Mouse (Mus musculus) hindbrain, embryonic 12.5 days (tissue): ENCODE measurements at regions not wholly inside any gene's neighbourhood (a gene's known extent, or its start where the extent isn't known, plus 50 kb on each side); places are given as distances from the start of the nearest gene placed in this dataset.

Experiments
- ATAC-seq: fragments of 200-750 bp; cut with Nextera tagmentation; 2 replicates; pipeline ENCODE4 v1.8.0; 2017; ENCODE audit warnings: moderate TSS enrichment; ENCODE audit not compliant: low FRiP score
- H3K27ac ChIP-seq: fragments of 300-500 bp; sonication (generic); 2 replicates; pipeline ENCODE4 v1.5.1; 2016; ENCODE audit warnings: mild to moderate bottlenecking
- H3K27me3 ChIP-seq: fragments of 300-500 bp; sonication (generic); 2 replicates; pipeline ENCODE4 v1.6.1; 2016; ENCODE audit warnings: mild to moderate bottlenecking
- H3K36me3 ChIP-seq: fragments of 300-500 bp; sonication (generic); 2 replicates; pipeline ENCODE4 v1.6.1; 2016; ENCODE audit warnings: mild to moderate bottlenecking
- H3K4me1 ChIP-seq: fragments of 300-500 bp; sonication (generic); 2 replicates; pipeline ENCODE4 v1.6.1; 2016
- H3K4me2 ChIP-seq: fragments of 300-500 bp; sonication (generic); replicated peaks from 2 replicates; pipeline ENCODE4 v1.6.1; 2016; ENCODE audit warnings: mild to moderate bottlenecking
- H3K4me3 ChIP-seq: fragments of 300-500 bp; sonication (generic); 2 replicates; pipeline ENCODE4 v1.5.1; 2016; ENCODE audit warnings: mild to moderate bottlenecking
- H3K9ac ChIP-seq: fragments of 300-500 bp; sonication (generic); 2 replicates; pipeline ENCODE4 v1.6.1; 2016; ENCODE audit warnings: mild to moderate bottlenecking, moderate library complexity
- H3K9me3 ChIP-seq: fragments of 300-500 bp; sonication (generic); replicated peaks from 2 replicates; pipeline ENCODE4 v1.6.1; 2016; ENCODE audit warnings: mild to moderate bottlenecking
- WGBS: fragments of 180-500 bp; shearing (Covaris S2); methylation state at CpG from one replicate; pipeline ENCODE4 v1.1.7; 2016; 5-methylcytosine and 5-hydroxymethylcytosine counted together

DNA sequence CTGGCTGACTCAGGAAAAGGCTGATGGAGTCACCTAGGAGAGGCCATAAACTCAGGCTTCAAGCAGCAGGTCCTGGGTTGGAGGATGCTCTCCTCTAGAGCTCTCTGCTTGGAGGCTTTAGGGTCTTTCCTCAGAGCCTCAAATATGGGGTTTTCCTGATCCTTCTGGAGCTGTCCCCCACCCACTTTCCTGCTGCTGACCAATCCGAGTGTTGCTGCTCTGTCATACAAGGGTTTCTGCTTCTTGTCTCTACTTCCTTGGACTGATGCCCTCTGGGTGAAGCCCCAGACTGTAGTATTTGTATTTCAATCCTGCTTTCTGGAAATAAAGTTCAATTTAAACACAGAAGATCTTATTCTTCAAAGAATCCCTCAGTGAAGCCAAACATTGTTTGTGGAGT is 166.7 kb upstream of the Sall1 start:
- no peak overlapping the region for H3K4me2 ChIP-seq
- no peak for ATAC-seq
- H3K9me3 ChIP-seq: no peaks in the 10 kb centered on the region
- H3K27ac ChIP-seq: no peak overlapping the region
- H3K9ac ChIP-seq: no peak overlapping the region
- H3K27me3 ChIP-seq: no peaks in the 10 kb centered on the region
- no peaks in the 10 kb centered on the region for H3K4me1 ChIP-seq
- no peaks in the 10 kb centered on the region for H3K36me3 ChIP-seq
- H3K4me3 ChIP-seq: no peak overlapping the region
- WGBS: 71% methylated on average over 1 of the region's 1 CpGs

DNA sequence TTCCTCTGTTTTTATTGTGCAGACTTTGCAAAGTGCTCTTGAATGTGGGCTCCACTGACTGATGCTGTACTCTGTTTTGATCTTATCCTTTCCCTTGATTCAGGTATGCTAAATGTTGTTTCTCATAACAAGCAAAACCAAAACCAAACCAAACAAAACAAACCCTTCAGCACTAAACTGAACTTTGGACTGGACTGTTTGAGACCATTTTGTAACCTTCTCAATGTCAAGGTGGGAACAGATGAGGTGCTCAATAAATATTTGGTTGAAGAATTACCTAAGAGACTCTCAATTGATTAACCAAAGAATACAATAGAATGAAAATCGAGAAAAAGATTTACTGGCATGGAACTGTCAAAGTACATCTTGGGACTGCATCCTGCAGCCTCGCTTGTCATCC is 163.9 kb upstream of the Sall1 start:
- no peak overlapping the region for H3K4me2 ChIP-seq
- no peak overlapping the region for H3K27ac ChIP-seq
- no peak for ATAC-seq
- 79% methylated on average over 2 of the region's 2 CpGs for WGBS
- no peak overlapping the region for H3K9ac ChIP-seq
- H3K4me3 ChIP-seq: no peak overlapping the region
- no peaks in the 10 kb centered on the region for H3K36me3 ChIP-seq
- no peaks in the 10 kb centered on the region for H3K9me3 ChIP-seq
- H3K27me3 ChIP-seq: no peaks in the 10 kb centered on the region
- no peaks in the 10 kb centered on the region for H3K4me1 ChIP-seq

DNA sequence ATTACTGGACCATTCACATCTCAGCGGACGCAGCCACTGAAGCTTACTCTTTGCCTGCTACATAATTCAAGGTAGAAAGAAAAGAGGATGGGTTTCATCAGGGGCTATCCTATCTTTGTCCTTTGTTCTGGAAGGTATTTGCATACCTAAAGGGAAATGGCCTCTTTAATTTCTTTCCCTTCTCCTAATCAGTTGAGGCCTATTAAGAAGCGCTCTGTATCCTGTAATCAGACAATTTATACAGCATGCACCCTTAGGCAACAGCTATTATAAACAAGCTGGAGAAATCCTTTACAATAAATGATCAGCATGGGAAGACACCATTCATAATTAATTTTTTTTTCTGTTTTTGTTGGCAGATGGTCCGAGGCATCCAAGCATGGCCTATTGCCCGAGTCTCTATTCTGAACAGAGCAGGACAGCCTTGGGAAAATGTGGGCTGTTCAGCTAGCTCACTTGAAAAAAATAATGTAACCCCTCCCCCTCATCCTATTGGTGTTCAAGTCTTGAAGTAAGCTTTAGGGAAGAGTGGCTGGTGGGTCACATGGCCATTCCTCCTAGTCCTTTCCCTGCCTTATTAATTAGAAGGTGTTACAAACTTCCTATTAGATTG is 158.6 kb upstream of the Sall1 start:
- Histone ChIP-seq H3K9me3 (no peaks in the 10 kb centered on the region), H3K4me3 (no peak overlapping the region), H3K4me1 (peaks cover 3% of the 10 kb centered on the region; the same call in 1 of the 2 replicates), H3K4me2 (no peak overlapping the region), H3K27me3 (no peaks in the 10 kb centered on the region), H3K9ac (no peak overlapping the region), H3K36me3 (no peaks in the 10 kb centered on the region), H3K27ac (no peak overlapping the region)
- peak; percentile 77 for ATAC-seq
- 55% methylated on average over 5 of the region's 5 CpGs for WGBS

DNA sequence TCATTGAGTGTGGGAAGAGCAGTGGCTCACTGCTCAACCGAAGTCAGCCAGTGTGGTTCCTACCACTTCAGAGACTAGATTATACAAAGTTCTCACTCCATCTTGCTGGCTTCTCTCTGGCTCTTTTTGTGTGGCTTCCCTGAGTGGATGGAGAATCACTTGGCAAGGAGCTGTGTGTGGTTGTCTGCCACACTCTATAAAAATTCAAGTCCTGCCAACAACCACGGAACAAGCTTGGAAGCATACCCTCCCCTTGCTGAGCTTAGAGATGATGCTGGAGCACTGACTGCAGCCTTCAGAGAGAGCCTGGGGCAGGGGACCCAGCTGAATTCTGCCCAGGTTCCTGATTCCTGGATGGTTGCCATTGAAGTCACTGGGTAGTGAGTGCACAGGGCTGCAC is 156.3 kb upstream of the Sall1 start:
- Histone ChIP-seq H3K9me3 (no peaks in the 10 kb centered on the region), H3K27me3 (no peaks in the 10 kb centered on the region), H3K4me1 (peaks cover 3% of the 10 kb centered on the region; the same call in 1 of the 2 replicates), H3K4me2 (no peak overlapping the region), H3K27ac (no peak overlapping the region), H3K36me3 (no peaks in the 10 kb centered on the region), H3K9ac (no peak overlapping the region), H3K4me3 (no peak overlapping the region)
- 86% methylated on average over 2 of the region's 2 CpGs for WGBS
- no peak for ATAC-seq

DNA sequence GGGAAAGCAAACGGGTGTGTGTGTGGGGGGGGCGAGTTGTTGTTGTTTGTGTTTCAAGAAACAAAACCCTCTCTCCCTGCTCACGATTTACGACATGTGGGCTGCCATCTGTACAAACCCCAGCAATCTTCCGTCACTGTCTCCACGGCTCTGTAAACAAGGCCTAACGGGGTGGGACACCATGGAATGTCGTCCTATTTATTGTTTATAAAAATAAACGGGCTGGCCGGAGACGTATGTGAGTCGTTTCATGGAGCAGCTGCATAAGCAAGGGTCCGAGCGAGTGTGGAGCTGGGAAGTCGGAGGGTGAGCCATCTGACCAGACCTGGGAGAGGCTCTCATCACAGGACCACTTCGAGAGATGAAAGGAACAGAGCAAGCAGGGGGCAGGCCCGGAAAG is 141.4 kb upstream of the Sall1 start:
- Histone ChIP-seq H3K9me3 (no peaks in the 10 kb centered on the region), H3K4me1 (no peaks in the 10 kb centered on the region), H3K27ac (no peak overlapping the region), H3K9ac (no peak overlapping the region), H3K4me2 (no peak overlapping the region), H3K36me3 (no peaks in the 10 kb centered on the region), H3K27me3 (0 out of 2 replicates have a peak, but pooled peaks cover 3% of the 10 kb centered on the region), H3K4me3 (no peak overlapping the region)
- no peak for ATAC-seq
- WGBS: 46% methylated on average over 17 of the region's 17 CpGs

DNA sequence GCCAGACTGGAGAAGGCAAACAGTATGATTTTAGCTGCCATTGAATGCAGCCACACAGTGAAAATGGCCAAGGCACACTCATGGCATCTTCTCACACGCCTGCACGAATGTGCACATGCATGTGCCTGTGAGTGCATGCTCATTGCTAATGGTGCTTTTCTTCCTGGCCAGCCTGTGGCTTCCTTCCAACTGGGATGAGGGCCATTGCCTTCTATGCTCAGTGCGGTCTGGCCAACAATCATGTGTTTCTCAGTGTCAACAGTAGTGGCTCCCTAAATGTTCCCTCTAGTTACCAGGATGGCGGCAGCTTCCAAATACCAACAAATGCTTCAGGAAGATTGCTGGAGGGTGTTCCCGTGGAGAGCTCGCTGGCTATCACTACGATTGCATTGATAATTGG is 131.7 kb upstream of the Sall1 start:
- Histone ChIP-seq H3K27me3 (no peaks in the 10 kb centered on the region), H3K36me3 (no peaks in the 10 kb centered on the region), H3K9ac (no peak overlapping the region), H3K4me1 (no peaks in the 10 kb centered on the region), H3K4me2 (no peak overlapping the region), H3K4me3 (no peak overlapping the region), H3K27ac (no peak overlapping the region), H3K9me3 (no peaks in the 10 kb centered on the region)
- no peak for ATAC-seq
- WGBS: 95% methylated on average over 7 of the region's 7 CpGs

DNA sequence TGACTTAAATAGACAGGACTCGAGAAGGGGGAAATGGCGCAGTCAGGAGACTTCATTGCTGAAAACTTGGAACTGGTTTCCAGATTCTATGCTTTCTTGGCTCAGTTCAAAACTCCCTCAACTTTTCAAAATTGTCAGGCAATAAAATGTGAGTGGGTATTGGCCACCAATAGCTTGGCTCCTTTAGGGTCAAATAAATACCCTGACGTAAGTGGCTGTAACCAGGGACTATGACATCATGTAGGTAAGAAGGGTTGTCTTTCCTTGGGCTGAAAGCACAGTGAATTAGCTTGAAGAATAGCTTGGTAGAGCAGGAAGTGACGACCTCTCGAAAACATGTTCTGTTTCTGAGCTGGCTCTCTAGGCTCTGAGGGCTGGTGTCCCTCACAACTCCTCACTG is 127.6 kb upstream of the Sall1 start:
- H3K4me3 ChIP-seq: no peak overlapping the region
- H3K27me3 ChIP-seq: no peaks in the 10 kb centered on the region
- H3K9me3 ChIP-seq: no peaks in the 10 kb centered on the region
- 0 out of 2 replicates have a peak, but pooled peaks cover 3% of the 10 kb centered on the region for H3K4me1 ChIP-seq
- no peak for ATAC-seq
- 86% methylated on average over 5 of the region's 5 CpGs for WGBS
- no peak overlapping the region for H3K9ac ChIP-seq
- H3K4me2 ChIP-seq: no peak overlapping the region
- no peaks in the 10 kb centered on the region for H3K36me3 ChIP-seq
- H3K27ac ChIP-seq: no peak overlapping the region

DNA sequence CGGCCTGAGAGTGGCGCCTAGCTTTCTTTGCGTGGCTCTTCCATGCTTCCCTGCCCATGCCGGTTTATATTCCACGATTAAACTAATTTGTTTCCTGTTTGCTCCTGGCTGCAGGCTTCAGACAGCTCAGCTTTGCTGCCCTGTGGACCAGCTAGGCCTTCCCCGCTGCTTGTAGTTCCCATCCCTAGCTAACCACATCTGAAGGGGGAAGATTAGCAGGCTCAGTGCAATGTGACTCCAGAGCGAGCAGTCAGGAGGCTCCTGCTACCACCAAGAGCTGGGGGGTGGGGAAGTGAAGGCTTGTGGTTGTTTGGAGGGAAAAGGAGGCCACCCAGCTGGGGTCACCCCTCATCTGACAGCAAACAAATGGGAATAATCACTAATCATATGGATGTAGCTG is 125.5 kb upstream of the Sall1 start:
- Histone ChIP-seq H3K4me1 (0 out of 2 replicates have a peak, but pooled peaks cover 3% of the 10 kb centered on the region), H3K4me2 (no peak overlapping the region), H3K27ac (no peak overlapping the region), H3K36me3 (no peaks in the 10 kb centered on the region), H3K9me3 (no peaks in the 10 kb centered on the region), H3K27me3 (no peaks in the 10 kb centered on the region), H3K4me3 (no peak overlapping the region), H3K9ac (no peak overlapping the region)
- ATAC-seq: no peak
- WGBS: 49% methylated on average over 7 of the region's 7 CpGs

DNA sequence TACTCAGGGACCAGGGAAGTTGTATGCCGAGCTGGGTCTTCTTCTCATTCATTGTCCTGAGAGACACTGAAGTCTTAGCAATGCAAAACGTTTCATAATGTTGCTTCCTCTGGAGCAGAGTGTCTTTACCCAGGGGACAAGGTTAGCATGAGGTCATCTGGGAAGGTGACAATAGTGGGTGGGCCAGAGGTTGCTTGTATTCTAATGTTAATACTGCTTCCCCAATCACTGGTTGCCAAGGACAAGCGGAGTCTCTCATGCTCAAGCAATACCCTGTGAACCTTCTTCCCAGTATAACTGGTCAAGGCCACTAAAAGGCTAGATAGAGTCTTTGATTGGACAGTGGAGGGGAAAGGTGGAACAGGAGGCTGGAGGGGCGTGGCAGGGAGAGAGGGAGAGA is 123.1 kb upstream of the Sall1 start:
- WGBS: 65% methylated on average over 4 of the region's 4 CpGs

DNA sequence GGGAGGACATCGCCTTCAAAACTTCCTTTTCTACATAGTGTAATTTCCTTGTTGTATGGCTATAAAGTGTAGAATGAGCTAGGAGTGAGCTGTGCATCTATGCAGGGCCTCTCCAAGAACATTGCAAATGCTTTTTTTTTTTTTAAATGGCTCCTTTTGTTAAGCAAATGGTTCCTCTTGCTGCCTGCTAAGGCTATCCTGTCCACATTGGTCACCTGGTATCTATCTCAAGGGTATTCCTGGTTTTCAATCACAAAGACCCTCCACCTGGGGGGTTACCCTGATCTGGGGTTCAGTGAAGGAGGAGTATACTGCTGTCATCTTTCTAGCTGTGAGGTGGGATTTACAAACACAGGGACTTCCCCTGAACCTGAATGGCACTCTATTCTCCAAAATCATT is 112.9 kb upstream of the Sall1 start:
- 100% methylated on average over 1 of the region's 1 CpGs for WGBS
- ATAC-seq: no peak
- no peak overlapping the region for H3K4me2 ChIP-seq

More for the DNA sequence above, 123.1 kb upstream of the Sall1 start:
- no peak overlapping the region for H3K27ac ChIP-seq
- H3K4me2 ChIP-seq: no peak overlapping the region
- no peaks in the 10 kb centered on the region for H3K36me3 ChIP-seq
- no peak overlapping the region for H3K4me3 ChIP-seq
- no peaks in the 10 kb centered on the region for H3K9me3 ChIP-seq
- no peaks in the 10 kb centered on the region for H3K27me3 ChIP-seq
- ATAC-seq: no peak
- H3K9ac ChIP-seq: no peak overlapping the region
- H3K4me1 ChIP-seq: 0 out of 2 replicates have a peak, but pooled peaks cover 3% of the 10 kb centered on the region

DNA sequence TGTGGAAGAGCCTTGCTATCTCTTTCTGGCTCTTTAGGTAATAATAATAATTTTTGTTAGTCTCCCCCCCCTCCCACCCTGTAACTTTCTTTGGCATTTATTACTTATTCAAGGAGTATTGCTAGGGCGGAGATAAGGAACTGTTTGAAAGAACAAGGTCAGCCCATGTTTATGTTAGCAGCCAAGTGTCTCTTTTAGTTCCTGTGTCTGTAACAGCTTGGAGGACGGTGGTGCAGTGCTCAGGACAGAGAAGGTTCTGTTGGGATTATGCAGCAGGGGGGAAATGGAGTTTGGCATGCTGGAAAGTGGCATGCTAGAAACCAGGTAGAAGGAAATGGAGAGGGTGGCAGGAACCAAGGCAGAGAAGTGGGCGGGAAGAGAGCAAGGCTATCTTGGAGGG is 109.6 kb upstream of the Sall1 start:
- Histone ChIP-seq H3K9me3 (no peaks in the 10 kb centered on the region), H3K27me3 (no peaks in the 10 kb centered on the region), H3K4me3 (no peak overlapping the region), H3K36me3 (no peaks in the 10 kb centered on the region), H3K4me2 (no peak overlapping the region), H3K4me1 (peaks cover 12% of the 10 kb centered on the region), H3K27ac (no peak overlapping the region), H3K9ac (no peak overlapping the region)
- ATAC-seq: no peak
- WGBS: 72% methylated on average over 3 of the region's 3 CpGs

More for the DNA sequence above, 112.9 kb upstream of the Sall1 start:
- H3K9ac ChIP-seq: no peak overlapping the region
- H3K9me3 ChIP-seq: no peaks in the 10 kb centered on the region
- H3K27me3 ChIP-seq: no peaks in the 10 kb centered on the region
- H3K36me3 ChIP-seq: no peaks in the 10 kb centered on the region
- H3K27ac ChIP-seq: no peak overlapping the region
- H3K4me1 ChIP-seq: peaks cover 12% of the 10 kb centered on the region
- H3K4me3 ChIP-seq: no peak overlapping the region

DNA sequence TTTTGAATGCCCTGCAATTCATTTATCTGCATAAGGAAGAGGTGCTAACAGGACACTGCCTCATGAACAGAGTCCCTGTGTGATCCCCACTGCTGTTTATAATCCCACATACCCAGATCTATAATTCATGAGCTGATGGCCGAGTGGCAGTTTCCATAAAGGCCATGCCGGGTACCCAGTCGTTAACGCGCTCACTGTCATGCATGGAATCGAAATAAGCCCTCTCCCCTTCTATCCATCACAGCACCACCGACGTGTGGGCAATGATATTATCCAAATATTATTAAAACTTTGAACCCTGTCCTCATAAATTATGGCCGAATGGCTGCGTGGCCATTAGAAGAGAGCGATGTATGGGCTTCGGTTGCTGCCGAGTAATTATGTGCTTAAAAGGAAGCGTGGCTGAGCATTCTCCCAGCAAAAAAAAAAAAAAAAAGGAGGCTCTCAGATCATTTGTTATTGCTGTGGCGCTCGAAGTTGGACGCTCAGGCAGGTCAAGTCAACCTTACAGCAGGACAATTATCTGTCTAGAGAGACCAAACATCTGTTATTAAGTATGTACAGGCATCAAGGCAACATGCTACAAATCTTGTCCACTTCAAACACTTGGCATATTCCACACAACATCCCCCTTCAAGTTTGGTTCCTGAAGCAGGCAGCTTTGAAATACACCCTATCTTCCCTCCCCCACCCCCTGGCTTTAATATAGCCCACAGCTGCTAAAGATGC is 109.1 kb upstream of the Sall1 start:
- Histone ChIP-seq H3K27me3 (no peaks in the 10 kb centered on the region), H3K27ac (no peak overlapping the region), H3K9ac (no peak overlapping the region), H3K4me1 (peaks cover 12% of the 10 kb centered on the region), H3K4me3 (no peak overlapping the region), H3K36me3 (no peaks in the 10 kb centered on the region), H3K9me3 (no peaks in the 10 kb centered on the region), H3K4me2 (peak overlapping the region; percentile 19)
- 34% methylated on average over 17 of the region's 17 CpGs for WGBS
- ATAC-seq: no peak

DNA sequence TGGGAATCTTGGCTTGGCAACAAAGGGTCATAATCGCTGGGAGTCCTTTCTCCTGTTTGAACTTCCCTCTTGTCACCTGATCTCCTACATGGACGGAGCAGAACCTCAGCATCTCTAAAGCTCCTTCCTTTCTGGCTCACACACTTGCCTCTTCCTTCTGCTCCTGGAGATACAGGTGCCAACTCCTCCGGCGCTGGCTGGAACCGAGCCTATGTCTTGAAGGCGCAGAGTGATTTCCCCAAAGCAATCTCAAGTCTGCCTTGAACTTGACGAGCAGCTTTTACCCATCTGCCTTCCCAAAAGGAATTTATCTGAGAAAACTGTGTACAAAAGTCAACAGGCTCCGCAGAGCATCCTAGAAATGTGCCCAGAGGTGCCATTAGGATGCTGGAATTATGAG is 108.4 kb upstream of the Sall1 start:
- H3K9me3 ChIP-seq: no peaks in the 10 kb centered on the region
- H3K27me3 ChIP-seq: no peaks in the 10 kb centered on the region
- H3K36me3 ChIP-seq: no peaks in the 10 kb centered on the region
- H3K4me1 ChIP-seq: peaks cover 12% of the 10 kb centered on the region
- WGBS: 81% methylated on average over 8 of the region's 8 CpGs
- ATAC-seq: no peak
- no peak overlapping the region for H3K27ac ChIP-seq
- H3K9ac ChIP-seq: no peak overlapping the region
- H3K4me3 ChIP-seq: no peak overlapping the region
- H3K4me2 ChIP-seq: no peak overlapping the region
